Mouse (Mus musculus) stomach, embryonic 16.5 days (tissue): ENCODE results near the gene Ostm1. TPM values are rescaled to one million over a fixed set of nuclear protein-coding genes. Genes with fewer than 3 reads are reported as not detected.

Experiments used
- ATAC-seq: fragments of 200-750 bp; cut with Nextera tagmentation; 2 replicates; pipeline ENCODE4 v1.8.0; 2017; ENCODE audit warnings: moderate number of reproducible peaks, moderate TSS enrichment; ENCODE audit not compliant: insufficient read depth, low FRiP score
- H3K27ac ChIP-seq: fragments of 300-500 bp; sonication (generic); 2 replicates; pipeline ENCODE4 v1.5.1; 2014; ENCODE audit warnings: low read length
- H3K27me3 ChIP-seq: fragments of 300-500 bp; sonication (generic); 2 replicates; pipeline ENCODE4 v1.6.1; 2014; ENCODE audit warnings: low read length, control low read depth, mixed read lengths; ENCODE audit not compliant: control insufficient read depth, insufficient read depth
- H3K36me3 ChIP-seq: fragments of 300-500 bp; sonication (generic); 2 replicates; pipeline ENCODE4 v1.6.1; 2014; ENCODE audit warnings: low read length; ENCODE audit not compliant: control insufficient read depth, insufficient read depth
- H3K4me1 ChIP-seq: fragments of 300-500 bp; sonication (generic); 2 replicates; pipeline ENCODE4 v1.6.1; 2014; ENCODE audit warnings: low read length, control low read depth, mixed read lengths; ENCODE audit not compliant: control insufficient read depth, insufficient read depth
- H3K4me2 ChIP-seq: fragments of 300-500 bp; sonication (generic); 2 replicates; pipeline ENCODE4 v1.6.1; 2014; ENCODE audit warnings: low read depth, low read length, mixed read lengths
- H3K4me3 ChIP-seq: fragments of 300-500 bp; sonication (generic); replicated peaks from 2 replicates; pipeline ENCODE4 v1.5.1; 2014; ENCODE audit warnings: mild to moderate bottlenecking, low read length
- H3K9ac ChIP-seq: fragments of 300-500 bp; sonication (generic); 2 replicates; pipeline ENCODE4 v1.6.1; 2014; ENCODE audit warnings: low read length
- H3K9me3 ChIP-seq: fragments of 300-500 bp; sonication (generic); replicated peaks from 2 replicates; pipeline ENCODE4 v1.6.1; 2016; ENCODE audit warnings: low read length, control low read depth; ENCODE audit not compliant: control insufficient read depth
- WGBS: fragments of 180-500 bp; shearing (Covaris S2); extraction: QIAGEN DNeasy Blood & Tissue Kit; methylation state at CpG from one replicate; pipeline ENCODE4 v1.1.7; 2014; 5-methylcytosine and 5-hydroxymethylcytosine counted together
- polyA plus RNA-seq: library from polyadenylated mRNA; unstranded; fragments of >200 nt; fragmentation: Nextera tagmentation; extraction: Ambion mirVana; gene quantifications from 2 replicates; pipeline ENCODE4 v1.2.1, GENCODE M21; 2015

Ostm1 gene
- polyA plus RNA-seq, 1 experiment from 2014 or later: 13.8 TPM

- 1% methylated on average over 45 of the region's 45 CpGs for WGBS
- Histone ChIP-seq H3K27me3 (peaks cover 93% of the 10 kb centered on the region), H3K27ac (no peak overlapping the region), H3K4me3 (no peak overlapping the region), H3K9me3 (0 out of 2 replicates have a peak, but pooled peaks cover 3% of the 10 kb centered on the region), H3K36me3 (no peaks in the 10 kb centered on the region), H3K4me2 (no peak overlapping the region), H3K9ac (no peak overlapping the region), H3K4me1 (peaks cover 3% of the 10 kb centered on the region; the same call in 1 of the 2 replicates)
- no peak for ATAC-seq
These were observed 1.7 kb upstream of the Ostm1 start for GRCm38 (mm10) chr10:42581694-42582565.

GRCm38 (mm10) chr10:42582566-42583110, 984 bp upstream of the Ostm1 start:
- Histone ChIP-seq H3K27me3 (peaks cover 92% of the 10 kb centered on the region), H3K4me3 (no peak overlapping the region), H3K27ac (no peak overlapping the region), H3K36me3 (no peaks in the 10 kb centered on the region), H3K4me2 (no peak overlapping the region), H3K4me1 (peaks cover 3% of the 10 kb centered on the region; the same call in 1 of the 2 replicates), H3K9ac (no peak overlapping the region), H3K9me3 (0 out of 2 replicates have a peak, but pooled peaks cover 3% of the 10 kb centered on the region)
- no peak for ATAC-seq
- WGBS: under 1% methylated on average over 44 of the region's 44 CpGs

GRCm38 (mm10) chr10:42583902-42584435, 347 bp downstream of the Ostm1 start:
- under 1% methylated on average over 32 of the region's 32 CpGs for WGBS

GRCm38 (mm10) chr10:42584436-42584983, 888 bp downstream of the Ostm1 start:
- H3K36me3 ChIP-seq: no peaks in the 10 kb centered on the region
- H3K27me3 ChIP-seq: peaks cover 91% of the 10 kb centered on the region
- no peak overlapping the region for H3K27ac ChIP-seq
- H3K9me3 ChIP-seq: 0 out of 2 replicates have a peak, but pooled peaks cover 3% of the 10 kb centered on the region
- H3K4me2 ChIP-seq: no peak overlapping the region
- H3K4me1 ChIP-seq: peaks cover 3% of the 10 kb centered on the region; the same call in 1 of the 2 replicates
- H3K4me3 ChIP-seq: peak overlapping the region; percentile 1; the same call in 1 of the 2 replicates
- H3K9ac ChIP-seq: no peak overlapping the region
- WGBS: 2% methylated on average over 37 of the region's 37 CpGs
- ATAC-seq: no peak

More at GRCm38 (mm10) chr10:42583902-42584435, 347 bp downstream of the Ostm1 start:
- H3K4me3 ChIP-seq: peak overlapping the region; percentile 24
- H3K9me3 ChIP-seq: 0 out of 2 replicates have a peak, but pooled peaks cover 3% of the 10 kb centered on the region
- 0 out of 2 replicates have a peak overlapping the region, but pooled peaks have one; percentile 20 for H3K4me2 ChIP-seq
- H3K4me1 ChIP-seq: peaks cover 3% of the 10 kb centered on the region; the same call in 1 of the 2 replicates
- peaks cover 91% of the 10 kb centered on the region for H3K27me3 ChIP-seq
- H3K27ac ChIP-seq: no peak overlapping the region
- H3K36me3 ChIP-seq: no peaks in the 10 kb centered on the region
- no peak overlapping the region for H3K9ac ChIP-seq
- no peak for ATAC-seq

- no peaks in the 10 kb centered on the region for H3K36me3 ChIP-seq
- no peak overlapping the region for H3K4me3 ChIP-seq
- H3K27me3 ChIP-seq: peaks cover 91% of the 10 kb centered on the region
- ATAC-seq: no peak
- no peaks in the 10 kb centered on the region for H3K4me1 ChIP-seq
- no peak overlapping the region for H3K4me2 ChIP-seq
- no peak overlapping the region for H3K9ac ChIP-seq
- 3% methylated on average over 8 of the region's 8 CpGs for WGBS
- 0 out of 2 replicates have a peak, but pooled peaks cover 3% of the 10 kb centered on the region for H3K9me3 ChIP-seq
- H3K27ac ChIP-seq: no peak overlapping the region
These were observed 1.5 kb downstream of the Ostm1 start for GRCm38 (mm10) chr10:42585156-42585555.

GRCm38 (mm10) chr10:42585596-42586305, 2.1 kb downstream of the Ostm1 start:
- no peaks in the 10 kb centered on the region for H3K4me1 ChIP-seq
- no peak overlapping the region for H3K27ac ChIP-seq
- 7% methylated on average over 22 of the region's 22 CpGs for WGBS
- no peak overlapping the region for H3K4me3 ChIP-seq
- H3K4me2 ChIP-seq: no peak overlapping the region
- no peak overlapping the region for H3K9ac ChIP-seq
- H3K27me3 ChIP-seq: peaks cover 90% of the 10 kb centered on the region
- no peaks in the 10 kb centered on the region for H3K36me3 ChIP-seq
- no peak for ATAC-seq
- H3K9me3 ChIP-seq: 0 out of 2 replicates have a peak, but pooled peaks cover 3% of the 10 kb centered on the region

- H3K27ac ChIP-seq: no peak overlapping the region
- peaks cover 11% of the 10 kb centered on the region; the same call in 1 of the 2 replicates for H3K4me1 ChIP-seq
- H3K4me2 ChIP-seq: no peak overlapping the region
- ATAC-seq: no peak
- H3K4me3 ChIP-seq: no peak overlapping the region
- 0 out of 2 replicates have a peak, but pooled peaks cover 3% of the 10 kb centered on the region for H3K9me3 ChIP-seq
- no peak overlapping the region for H3K9ac ChIP-seq
- no peaks in the 10 kb centered on the region for H3K36me3 ChIP-seq
- peaks cover 94% of the 10 kb centered on the region for H3K27me3 ChIP-seq
- WGBS: 4% methylated on average over 8 of the region's 8 CpGs
These were observed 4.5 kb downstream of the Ostm1 start for GRCm38 (mm10) chr10:42587961-42588750.

- Histone ChIP-seq H3K4me2 (no peak overlapping the region), H3K9me3 (0 out of 2 replicates have a peak, but pooled peaks cover 3% of the 10 kb centered on the region), H3K9ac (no peak overlapping the region), H3K4me3 (no peak overlapping the region), H3K27ac (no peak overlapping the region), H3K27me3 (peaks cover 95% of the 10 kb centered on the region), H3K36me3 (no peaks in the 10 kb centered on the region), H3K4me1 (peaks cover 11% of the 10 kb centered on the region; the same call in 1 of the 2 replicates)
- WGBS: 4% methylated on average over 5 of the region's 5 CpGs
- ATAC-seq: no peak
These were observed 5.9 kb downstream of the Ostm1 start for GRCm38 (mm10) chr10:42589505-42589904.
